Mouse (Mus musculus) erythroblast, embryonic 14.5 days (primary cell): Measurements from ENCODE around the gene Mrm2.

Source experiments
- GATA1 ChIP-seq: IDR thresholded peaks from 2 replicates; pipeline ENCODE4 v1.6.1; 2012; ENCODE audit warnings: low read length, inconsistent platforms, mixed read lengths
- TAL1 ChIP-seq: IDR thresholded peaks from 3 replicates; pipeline ENCODE4 v1.6.1; 2012; ENCODE audit warnings: low read length, inconsistent platforms, mixed read lengths

- TF ChIP-seq GATA1 (no peak), TAL1 (no peak)
Measured at GRCm38 (mm10) chr5:140381156-140381555, 49.5 kb upstream of the Mrm2 start.
